Mouse (Mus musculus) olfactory bulb, adult 2 months (tissue): ENCODE measurements around the gene Mpi.

Experiments
- CTCF ChIP-seq: fragments of 200-500 bp; IDR thresholded peaks from 2 replicates; pipeline ENCODE4 v1.5.1; 2012; ENCODE audit warnings: low read depth, mild to moderate bottlenecking, low read length, moderate library complexity; ENCODE audit not compliant: insufficient read depth
- POLR2A ChIP-seq: fragments of 200-500 bp; IDR thresholded peaks from 2 replicates; pipeline ENCODE4 v1.6.1; 2012; ENCODE audit warnings: mild to moderate bottlenecking, low read depth, low read length, moderate library complexity; ENCODE audit not compliant: insufficient read depth

- TF ChIP-seq POLR2A (no peak), CTCF (no peak)
These were observed 26.1 kb downstream of the Mpi start for GRCm38 (mm10) chr9:57526435-57526834.
